Mouse (Mus musculus) bone marrow, adult 2 months (tissue): ENCODE measurements around the gene Apaf1.

Experiments used
- CTCF ChIP-seq: fragments of 200-500 bp; IDR thresholded peaks from 2 replicates; pipeline ENCODE4 v1.5.1; 2011; ENCODE audit warnings: low read length, control low read depth; ENCODE audit not compliant: control insufficient read depth, insufficient read depth
- POLR2A ChIP-seq: fragments of 200-500 bp; IDR thresholded peaks from 2 replicates; pipeline ENCODE4 v1.6.1; 2011; ENCODE audit warnings: low read depth, mild to moderate bottlenecking, control low read depth, low read length, borderline replicate concordance; ENCODE audit not compliant: control insufficient read depth

DNA sequence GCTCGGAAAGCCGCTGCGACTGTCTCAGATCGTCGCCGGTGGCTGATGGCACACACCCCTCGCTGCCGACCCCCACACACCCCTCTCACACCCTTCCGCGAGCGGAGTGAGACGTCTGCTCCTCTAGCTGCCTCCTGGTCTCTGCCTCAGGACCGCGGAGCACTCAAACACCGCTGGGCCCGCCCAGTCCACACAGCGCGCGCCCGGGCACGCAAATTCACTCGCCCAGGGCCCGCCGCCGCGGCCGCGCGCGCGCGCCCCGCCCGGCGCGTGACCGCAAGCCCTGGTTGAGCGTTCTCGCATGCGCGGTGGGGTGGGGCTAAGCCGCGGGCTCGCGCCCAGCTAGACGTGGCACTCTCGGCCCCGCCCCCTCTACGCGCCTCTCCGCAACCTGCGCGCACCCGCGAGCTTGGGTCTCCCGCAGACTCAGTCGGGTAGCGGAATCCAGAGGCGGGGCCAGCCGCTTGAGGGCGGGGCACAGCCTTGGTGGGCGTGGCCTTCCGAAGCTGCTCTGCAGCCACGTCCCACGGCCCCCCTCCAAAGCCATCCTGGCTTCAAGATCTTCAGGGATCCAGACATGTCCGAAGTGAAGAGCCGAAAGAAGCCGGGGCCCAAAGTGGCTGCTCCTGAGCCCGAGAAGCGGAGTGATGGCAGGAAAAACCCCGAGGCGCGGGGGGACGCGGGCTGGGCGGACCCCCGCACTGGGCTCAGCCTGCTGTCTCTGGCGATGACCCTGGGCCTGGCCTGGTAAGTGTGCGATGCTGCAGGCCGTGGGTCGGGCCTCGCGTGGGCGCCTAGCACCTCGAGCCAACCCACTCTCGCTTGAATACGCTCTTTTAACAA is at the start of gene Apaf1, which contains the start of gene Ikbip:
- TF ChIP-seq CTCF (no peak), POLR2A (peak; percentile 95)
